Mouse (Mus musculus) heart, embryonic 10.5 days (tissue): ENCODE data around the gene Erg. TPM values are rescaled to one million over a fixed set of nuclear protein-coding genes. Genes with fewer than 3 reads are reported as not detected.

Experiments used
- DNase-seq: peaks from one replicate; pipeline ENCODE4 v3.0.0-alpha.2; 2017; ENCODE audit warnings: low spot score
- H3K27ac ChIP-seq: fragments of 300-500 bp; sonication (generic); 2 replicates; pipeline ENCODE4 v1.5.1; 2016; ENCODE audit warnings: mild to moderate bottlenecking
- H3K27me3 ChIP-seq: fragments of 300-500 bp; sonication (generic); 2 replicates; pipeline ENCODE4 v1.6.1; 2016; ENCODE audit warnings: mild to moderate bottlenecking; ENCODE audit not compliant: poor library complexity, insufficient read depth, severe bottlenecking
- H3K36me3 ChIP-seq: fragments of 300-500 bp; sonication (generic); 2 replicates; pipeline ENCODE4 v1.6.1; 2016; ENCODE audit warnings: mild to moderate bottlenecking, moderate library complexity
- H3K4me1 ChIP-seq: fragments of 300-500 bp; sonication (generic); 2 replicates; pipeline ENCODE4 v1.6.1; 2016; ENCODE audit warnings: mild to moderate bottlenecking
- H3K4me3 ChIP-seq: fragments of 300-500 bp; sonication (generic); 2 replicates; pipeline ENCODE4 v1.5.1; 2016; ENCODE audit warnings: mild to moderate bottlenecking, moderate library complexity
- H3K9me3 ChIP-seq: fragments of 300-500 bp; sonication (generic); 2 replicates; pipeline ENCODE4 v1.6.1; 2016; ENCODE audit warnings: mild to moderate bottlenecking, moderate library complexity
- WGBS: fragments of 180-500 bp; shearing (Covaris S2); methylation state at CpG from one replicate; pipeline ENCODE4 v1.1.7; 2016; 5-methylcytosine and 5-hydroxymethylcytosine counted together
- polyA plus RNA-seq: library from polyadenylated mRNA; unstranded; fragments of >200 nt; fragmentation: Nextera tagmentation; extraction: Ambion mirVana; gene quantifications from 2 replicates; pipeline ENCODE4 v1.2.1, GENCODE M21; 2016

The Erg gene
- polyA plus RNA-seq, 1 experiment from 2014 or later: 5.9 TPM

- Histone ChIP-seq H3K36me3 (no peaks in the 10 kb centered on the region), H3K9me3 (no peaks in the 10 kb centered on the region), H3K4me1 (no peaks in the 10 kb centered on the region), H3K27me3 (no peaks in the 10 kb centered on the region), H3K4me3 (no peak overlapping the region), H3K27ac (no peak overlapping the region)
- WGBS: 79% methylated on average over 10 of the region's 10 CpGs
- no peak for DNase-seq
These were observed 89.7 kb downstream of the Erg start for GRCm38 (mm10) chr16:95496582-95497300.

- H3K9me3 ChIP-seq: no peaks in the 10 kb centered on the region
- H3K27me3 ChIP-seq: no peaks in the 10 kb centered on the region
- 35% methylated on average over 3 of the region's 3 CpGs for WGBS
- no peak for DNase-seq
- H3K4me3 ChIP-seq: no peak overlapping the region
- H3K36me3 ChIP-seq: no peaks in the 10 kb centered on the region
- H3K27ac ChIP-seq: no peak overlapping the region
- no peaks in the 10 kb centered on the region for H3K4me1 ChIP-seq
These were observed 92.3 kb downstream of the Erg start for GRCm38 (mm10) chr16:95494108-95494507.

- Histone ChIP-seq H3K27me3 (no peaks in the 10 kb centered on the region), H3K36me3 (no peaks in the 10 kb centered on the region), H3K4me3 (no peak overlapping the region), H3K9me3 (no peaks in the 10 kb centered on the region), H3K4me1 (no peaks in the 10 kb centered on the region), H3K27ac (no peak overlapping the region)
- WGBS: 85% methylated on average over 8 of the region's 8 CpGs
- no peak for DNase-seq
These were observed 93.1 kb downstream of the Erg start for GRCm38 (mm10) chr16:95493336-95493735.

- Histone ChIP-seq H3K27ac (no peak overlapping the region), H3K36me3 (no peaks in the 10 kb centered on the region), H3K4me1 (no peaks in the 10 kb centered on the region), H3K27me3 (no peaks in the 10 kb centered on the region), H3K4me3 (no peak overlapping the region), H3K9me3 (no peaks in the 10 kb centered on the region)
- DNase-seq: no peak
- 83% methylated on average over 7 of the region's 7 CpGs for WGBS
These were observed 94.2 kb downstream of the Erg start for GRCm38 (mm10) chr16:95492146-95492545.

- Histone ChIP-seq H3K27ac (no peak overlapping the region), H3K4me1 (no peaks in the 10 kb centered on the region), H3K27me3 (no peaks in the 10 kb centered on the region), H3K9me3 (no peaks in the 10 kb centered on the region), H3K36me3 (no peaks in the 10 kb centered on the region), H3K4me3 (no peak overlapping the region)
- 69% methylated on average over 5 of the region's 5 CpGs for WGBS
- DNase-seq: no peak
These were observed 96.0 kb downstream of the Erg start for GRCm38 (mm10) chr16:95490386-95490785.

GRCm38 (mm10) chr16:95487606-95488351, 98.6 kb downstream of the Erg start:
- Histone ChIP-seq H3K4me1 (no peaks in the 10 kb centered on the region), H3K9me3 (no peaks in the 10 kb centered on the region), H3K36me3 (no peaks in the 10 kb centered on the region), H3K4me3 (no peak overlapping the region), H3K27ac (no peak overlapping the region), H3K27me3 (no peaks in the 10 kb centered on the region)
- no peak for DNase-seq
- 78% methylated on average over 9 of the region's 9 CpGs for WGBS

- no peak overlapping the region for H3K4me3 ChIP-seq
- H3K36me3 ChIP-seq: no peaks in the 10 kb centered on the region
- no peak for DNase-seq
- WGBS: 92% methylated on average over 13 of the region's 13 CpGs
- no peaks in the 10 kb centered on the region for H3K27me3 ChIP-seq
- H3K9me3 ChIP-seq: no peaks in the 10 kb centered on the region
- H3K27ac ChIP-seq: no peak overlapping the region
- H3K4me1 ChIP-seq: no peaks in the 10 kb centered on the region
These were observed 105.2 kb downstream of the Erg start for GRCm38 (mm10) chr16:95481176-95481575.

GRCm38 (mm10) chr16:95478558-95478957, 107.8 kb downstream of the Erg start:
- DNase-seq: no peak
- no peak overlapping the region for H3K27ac ChIP-seq
- 84% methylated on average over 5 of the region's 5 CpGs for WGBS

GRCm38 (mm10) chr16:95475041-95475440, 111.4 kb downstream of the Erg start:
- Histone ChIP-seq H3K27ac (no peak overlapping the region), H3K36me3 (no peaks in the 10 kb centered on the region), H3K9me3 (no peaks in the 10 kb centered on the region), H3K27me3 (no peaks in the 10 kb centered on the region), H3K4me3 (no peak overlapping the region), H3K4me1 (no peaks in the 10 kb centered on the region)
- DNase-seq: no peak
- 79% methylated on average over 3 of the region's 3 CpGs for WGBS

More at GRCm38 (mm10) chr16:95478558-95478957, 107.8 kb downstream of the Erg start:
- Histone ChIP-seq H3K9me3 (no peaks in the 10 kb centered on the region), H3K27me3 (no peaks in the 10 kb centered on the region), H3K4me3 (no peak overlapping the region), H3K4me1 (no peaks in the 10 kb centered on the region), H3K36me3 (no peaks in the 10 kb centered on the region)

GRCm38 (mm10) chr16:95473946-95474345, 112.4 kb downstream of the Erg start:
- no peaks in the 10 kb centered on the region for H3K9me3 ChIP-seq
- no peak overlapping the region for H3K27ac ChIP-seq
- H3K36me3 ChIP-seq: no peaks in the 10 kb centered on the region
- H3K4me3 ChIP-seq: no peak overlapping the region
- DNase-seq: no peak
- 86% methylated on average over 3 of the region's 3 CpGs for WGBS
- no peaks in the 10 kb centered on the region for H3K4me1 ChIP-seq
- no peaks in the 10 kb centered on the region for H3K27me3 ChIP-seq

GRCm38 (mm10) chr16:95472771-95473170, 113.6 kb downstream of the Erg start:
- DNase-seq: no peak
- no peaks in the 10 kb centered on the region for H3K27me3 ChIP-seq
- no peak overlapping the region for H3K4me3 ChIP-seq
- no peaks in the 10 kb centered on the region for H3K36me3 ChIP-seq
- no peaks in the 10 kb centered on the region for H3K9me3 ChIP-seq
- H3K4me1 ChIP-seq: no peaks in the 10 kb centered on the region
- no peak overlapping the region for H3K27ac ChIP-seq
- 89% methylated on average over 11 of the region's 11 CpGs for WGBS

- 59% methylated on average over 9 of the region's 9 CpGs for WGBS
- Histone ChIP-seq H3K27ac (no peak overlapping the region), H3K4me1 (peaks cover 4% of the 10 kb centered on the region), H3K9me3 (no peaks in the 10 kb centered on the region), H3K4me3 (no peak overlapping the region), H3K36me3 (no peaks in the 10 kb centered on the region), H3K27me3 (no peaks in the 10 kb centered on the region)
- no peak for DNase-seq
These were observed 116.9 kb downstream of the Erg start for GRCm38 (mm10) chr16:95469262-95470139.

GRCm38 (mm10) chr16:95467893-95468292, 118.5 kb downstream of the Erg start:
- Histone ChIP-seq H3K9me3 (no peaks in the 10 kb centered on the region), H3K36me3 (no peaks in the 10 kb centered on the region), H3K4me3 (no peak overlapping the region), H3K27me3 (no peaks in the 10 kb centered on the region), H3K27ac (no peak overlapping the region), H3K4me1 (peaks cover 17% of the 10 kb centered on the region)
- WGBS: 92% methylated on average over 2 of the region's 2 CpGs
- no peak for DNase-seq
